Mouse (Mus musculus): ENCODE measurements around the gene Ppp1r13l.

DNA sequence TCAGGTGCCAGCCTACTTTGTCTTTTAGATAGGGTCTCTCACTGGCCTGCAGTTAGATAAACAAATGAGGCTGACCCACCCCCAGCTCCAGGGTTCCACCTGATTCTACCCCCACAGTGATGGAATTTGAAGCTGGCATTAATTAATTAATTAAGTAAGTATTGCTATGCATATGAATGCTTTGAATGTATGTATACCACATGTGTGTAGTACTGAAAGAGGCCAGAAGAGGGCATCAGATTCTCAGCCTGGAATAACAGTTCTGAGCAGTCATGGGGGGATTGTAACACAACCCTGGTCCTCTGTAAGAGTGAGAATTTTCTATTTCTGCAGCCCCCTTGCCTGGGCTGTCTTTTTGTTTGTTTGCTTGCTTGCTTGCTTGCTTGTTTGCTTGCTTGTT lies 31.1 kb upstream of the Ppp1r13l start:
- TF ChIP-seq CTCF (IDR thresholded peaks at IDR 0.05 in 2 of 3, conservative IDR thresholded peaks at IDR 0.05 in 1 of 3; ENCODE audit: control insufficient read depth in 1 of 3, insufficient read depth in 1 of 3, low read depth in 2 of 3, low read length in 3 of 3, poor library complexity in 1 of 3, severe bottlenecking in 1 of 3) (peak in 2 of 3 experiments; percentile 43 to 48; a peak in 4 of 6 replicates), MEF2A (IDR thresholded peaks at IDR 0.05; ENCODE audit: extremely low read depth, insufficient replicate concordance, low read depth, low read length, poor library complexity, severe bottlenecking) (no peak), MYB (IDR thresholded peaks at IDR 0.05; ENCODE audit: low read depth, low read length) (no peak), POLR2A (IDR thresholded peaks at IDR 0.05; ENCODE audit: control insufficient read depth in 1 of 2, insufficient read depth in 1 of 2, low read depth in 1 of 2, low read length in 2 of 2, poor library complexity in 1 of 2) (no peak), MAZ (IDR thresholded peaks at IDR 0.05; ENCODE audit: low read depth, low read length) (no peak)

Measured in MEL (cell line).